Mouse (Mus musculus) midbrain, embryonic 12.5 days (tissue): ENCODE data around the gene Actr5. TPM values are rescaled to one million over a fixed set of nuclear protein-coding genes. Genes with fewer than 3 reads are reported as not detected.
A peak's percentile ranks its signal among the peaks of the same experiment; 100 is the strongest.

Experiments used
- ATAC-seq: fragments of 200-750 bp; cut with Nextera tagmentation; 2 replicates; pipeline ENCODE4 v1.8.0; 2017; ENCODE audit warnings: low read depth, moderate TSS enrichment, moderate library complexity; ENCODE audit not compliant: low FRiP score
- H3K27ac ChIP-seq: fragments of 300-500 bp; sonication (generic); replicated peaks from 2 replicates; pipeline ENCODE4 v1.5.1; 2016; ENCODE audit warnings: mild to moderate bottlenecking
- H3K27me3 ChIP-seq: fragments of 300-500 bp; sonication (generic); 2 replicates; pipeline ENCODE4 v1.6.1; 2016; ENCODE audit warnings: mild to moderate bottlenecking
- H3K36me3 ChIP-seq: fragments of 300-500 bp; sonication (generic); 2 replicates; pipeline ENCODE4 v1.6.1; 2016
- H3K4me1 ChIP-seq: fragments of 300-500 bp; sonication (generic); 2 replicates; pipeline ENCODE4 v1.6.1; 2016
- H3K4me2 ChIP-seq: fragments of 300-500 bp; sonication (generic); replicated peaks from 2 replicates; pipeline ENCODE4 v1.6.1; 2016; ENCODE audit warnings: mild to moderate bottlenecking, moderate library complexity
- H3K4me3 ChIP-seq: fragments of 300-500 bp; sonication (generic); 2 replicates; pipeline ENCODE4 v1.5.1; 2016; ENCODE audit warnings: mild to moderate bottlenecking
- H3K9ac ChIP-seq: fragments of 300-500 bp; sonication (generic); replicated peaks from 2 replicates; pipeline ENCODE4 v1.6.1; 2016; ENCODE audit warnings: mild to moderate bottlenecking, moderate library complexity
- H3K9me3 ChIP-seq: fragments of 300-500 bp; sonication (generic); 2 replicates; pipeline ENCODE4 v1.6.1; 2016; ENCODE audit warnings: mild to moderate bottlenecking
- WGBS: fragments of 180-500 bp; shearing (Covaris S2); methylation state at CpG from one replicate; pipeline ENCODE4 v1.1.7; 2016; 5-methylcytosine and 5-hydroxymethylcytosine counted together
- polyA plus RNA-seq: library from polyadenylated mRNA; unstranded; fragments of >200 nt; fragmentation: Nextera tagmentation; extraction: Ambion mirVana; gene quantifications from 2 replicates; pipeline ENCODE4 v1.2.1, GENCODE M21; 2016

The Actr5 gene
- polyA plus RNA-seq, 1 experiment from 2014 or later: 21.7 TPM

- Histone ChIP-seq H3K9me3 (no peaks in the 10 kb centered on the region), H3K9ac (no peak overlapping the region), H3K27me3 (peaks cover 42% of the 10 kb centered on the region), H3K4me3 (no peak overlapping the region), H3K4me2 (peak overlapping the region; percentile 15; the same call in 1 of the 2 replicates), H3K4me1 (peaks cover 25% of the 10 kb centered on the region), H3K27ac (peak overlapping the region; percentile 52; the same call in 1 of the 2 replicates), H3K36me3 (no peaks in the 10 kb centered on the region)
- WGBS: 29% methylated on average over 15 of the region's 15 CpGs
- ATAC-seq: 0 out of 2 replicates have a peak, but pooled peaks have one; percentile 25
These were observed 22.0 kb upstream of the Actr5 start for GRCm38 (mm10) chr2:158602663-158603062.

DNA sequence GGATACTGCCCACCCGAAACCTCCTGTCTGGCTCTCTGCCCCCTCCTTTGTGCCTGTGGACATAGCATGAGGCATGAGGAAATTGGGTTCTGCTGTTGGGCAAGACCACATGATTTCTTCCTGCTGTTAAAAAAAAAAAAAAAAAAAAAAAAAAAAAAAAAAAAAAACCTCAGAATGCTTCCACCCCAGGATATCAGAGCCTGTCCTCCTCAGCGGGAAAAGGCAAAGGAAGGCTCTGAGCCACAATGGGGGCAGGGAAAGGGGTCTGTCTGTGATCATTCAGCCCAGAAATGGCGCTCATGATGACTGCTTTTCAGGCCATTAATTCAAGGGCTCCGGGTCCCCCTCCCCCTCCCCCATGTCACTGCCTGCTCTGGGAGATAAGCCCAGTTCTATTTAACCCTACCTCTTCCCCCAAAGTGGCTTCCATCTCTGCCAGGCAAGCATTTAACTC lies 18.1 kb upstream of the Actr5 start:
- 6% methylated on average over 4 of the region's 4 CpGs for WGBS
- Histone ChIP-seq H3K4me1 (peaks cover 31% of the 10 kb centered on the region), H3K27ac (peak overlapping the region; percentile 84), H3K9me3 (no peaks in the 10 kb centered on the region), H3K36me3 (no peaks in the 10 kb centered on the region), H3K4me2 (peak overlapping the region; percentile 41), H3K27me3 (peaks cover 68% of the 10 kb centered on the region), H3K4me3 (peak overlapping the region; percentile 21; the same call in 1 of the 2 replicates), H3K9ac (peak overlapping the region; percentile 41; the same call in 1 of the 2 replicates)
- ATAC-seq: peak; percentile 60

DNA sequence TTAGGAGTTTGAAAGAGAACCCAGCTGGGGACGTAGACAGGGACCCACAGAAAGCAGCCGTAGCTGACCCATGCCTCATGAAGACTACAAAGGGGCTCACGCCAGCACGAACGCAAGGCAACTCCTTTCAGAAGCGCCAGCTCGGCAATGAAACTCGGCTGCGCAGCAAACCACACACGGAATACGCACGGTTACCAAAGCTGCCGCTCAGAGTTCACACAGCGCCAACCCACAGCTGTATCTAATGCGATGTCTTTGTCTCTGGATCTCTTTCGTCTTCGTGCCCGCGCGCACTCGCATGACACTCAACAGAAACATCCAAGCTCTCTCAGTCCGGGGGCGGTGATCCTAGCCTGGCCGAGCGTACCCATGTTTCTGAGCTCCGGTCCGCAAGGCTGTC lies 15.0 kb upstream of the Actr5 start:
- under 1% methylated on average over 27 of the region's 27 CpGs for WGBS
- Histone ChIP-seq H3K36me3 (no peaks in the 10 kb centered on the region), H3K4me2 (peak overlapping the region; percentile 41), H3K4me3 (peak overlapping the region; percentile 46), H3K27ac (peak overlapping the region; percentile 83), H3K4me1 (peaks cover 29% of the 10 kb centered on the region), H3K9ac (peak overlapping the region; percentile 68), H3K27me3 (peaks cover 94% of the 10 kb centered on the region), H3K9me3 (no peaks in the 10 kb centered on the region)
- no peak for ATAC-seq

GRCm38 (mm10) chr2:158610488-158611325 lies 14.0 kb upstream of the Actr5 start, which contains the start of gene Slc32a1:
Slc32a1 (plus strand) TSS chr2:158610767.
- H3K9ac ChIP-seq: peak within 1 kb of the TSS; percentile 68
- H3K36me3 ChIP-seq: no peaks in the 10 kb centered on the region
- ATAC-seq: 0 out of 2 replicates have a peak, but pooled peaks have one; percentile 25
- peaks cover 25% of the 10 kb centered on the region for H3K4me1 ChIP-seq
- peak within 1 kb of the TSS; percentile 83 for H3K27ac ChIP-seq
- under 1% methylated on average over 75 of the region's 77 CpGs for WGBS
- peak within 1 kb of the TSS; percentile 41 for H3K4me2 ChIP-seq
- H3K9me3 ChIP-seq: no peaks in the 10 kb centered on the region
- H3K27me3 ChIP-seq: peaks cover 98% of the 10 kb centered on the region
- H3K4me3 ChIP-seq: peak within 1 kb of the TSS; percentile 46

- peak overlapping the region; percentile 36 for H3K4me2 ChIP-seq
- WGBS: under 1% methylated on average over 30 of the region's 30 CpGs
- ATAC-seq: no peak
These were observed 13.4 kb upstream of the Actr5 start for GRCm38 (mm10) chr2:158611326-158611719.

GRCm38 (mm10) chr2:158611726-158612670 lies 12.7 kb upstream of the Actr5 start:
- peak overlapping the region; percentile 36 for H3K4me2 ChIP-seq

More at GRCm38 (mm10) chr2:158611326-158611719, 13.4 kb upstream of the Actr5 start:
- Histone ChIP-seq H3K9ac (peak overlapping the region; percentile 68), H3K4me3 (peak overlapping the region; percentile 46), H3K27ac (peak overlapping the region; percentile 83), H3K4me1 (peaks cover 27% of the 10 kb centered on the region), H3K9me3 (no peaks in the 10 kb centered on the region), H3K27me3 (peaks cover 98% of the 10 kb centered on the region), H3K36me3 (no peaks in the 10 kb centered on the region)

DNA sequence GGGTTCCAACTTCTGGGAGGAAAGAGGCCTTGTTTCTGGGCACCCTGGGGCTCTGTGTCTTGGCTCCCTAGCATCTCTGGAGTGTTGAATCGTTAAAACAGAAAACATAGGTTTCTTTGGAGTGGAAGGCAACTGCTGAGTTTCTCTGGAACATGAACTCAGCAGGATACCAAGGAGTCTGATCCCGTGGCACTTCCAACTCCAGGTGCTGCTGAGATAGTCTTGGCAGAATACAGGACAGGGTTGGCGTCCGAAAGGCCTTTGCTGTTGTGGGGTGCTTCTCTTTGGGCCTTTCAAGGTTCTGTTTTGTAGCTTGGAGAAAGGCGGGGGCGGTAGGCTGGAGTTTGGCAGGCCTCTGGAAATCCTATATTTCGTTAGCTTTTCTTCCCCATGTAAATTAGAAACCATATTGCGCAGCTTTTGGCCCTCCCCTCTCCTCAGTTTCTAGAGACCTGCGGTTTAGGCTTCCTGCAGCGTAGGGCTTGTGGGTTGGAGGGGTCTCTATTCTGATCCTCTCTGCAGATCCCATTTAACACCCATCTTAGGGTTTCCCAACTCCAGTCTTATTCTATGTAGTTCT lies 11.9 kb upstream of the Actr5 start:
- Histone ChIP-seq H3K36me3 (no peaks in the 10 kb centered on the region), H3K27ac (peak overlapping the region; percentile 49; the same call in 1 of the 2 replicates), H3K4me1 (peaks cover 32% of the 10 kb centered on the region), H3K27me3 (peaks cover 100% of the 10 kb centered on the region), H3K4me3 (peak overlapping the region; percentile 46), H3K4me2 (peak overlapping the region; percentile 36), H3K9ac (peak overlapping the region; percentile 68), H3K9me3 (no peaks in the 10 kb centered on the region)
- WGBS: 3% methylated on average over 10 of the region's 10 CpGs
- no peak for ATAC-seq

More at GRCm38 (mm10) chr2:158611726-158612670, 12.7 kb upstream of the Actr5 start:
- 2% methylated on average over 30 of the region's 30 CpGs for WGBS
- Histone ChIP-seq H3K36me3 (no peaks in the 10 kb centered on the region), H3K9ac (peak overlapping the region; percentile 68), H3K9me3 (no peaks in the 10 kb centered on the region), H3K27ac (peak overlapping the region; percentile 83), H3K4me3 (peak overlapping the region; percentile 46), H3K27me3 (peaks cover 100% of the 10 kb centered on the region), H3K4me1 (peaks cover 32% of the 10 kb centered on the region)
- ATAC-seq: no peak

- H3K4me1 ChIP-seq: peaks cover 32% of the 10 kb centered on the region
- no peaks in the 10 kb centered on the region for H3K36me3 ChIP-seq
- 4% methylated on average over 53 of the region's 53 CpGs for WGBS
- peak overlapping the region; percentile 49; the same call in 1 of the 2 replicates for H3K27ac ChIP-seq
- no peaks in the 10 kb centered on the region for H3K9me3 ChIP-seq
- 0 out of 2 replicates have a peak, but pooled peaks have one; percentile 17 for ATAC-seq
- peak overlapping the region; percentile 46 for H3K4me3 ChIP-seq
- H3K9ac ChIP-seq: 0 out of 2 replicates have a peak overlapping the region, but pooled peaks have one; percentile 68
- peak overlapping the region; percentile 36 for H3K4me2 ChIP-seq
- H3K27me3 ChIP-seq: peaks cover 100% of the 10 kb centered on the region
These were observed 10.9 kb upstream of the Actr5 start for GRCm38 (mm10) chr2:158613541-158614417.

DNA sequence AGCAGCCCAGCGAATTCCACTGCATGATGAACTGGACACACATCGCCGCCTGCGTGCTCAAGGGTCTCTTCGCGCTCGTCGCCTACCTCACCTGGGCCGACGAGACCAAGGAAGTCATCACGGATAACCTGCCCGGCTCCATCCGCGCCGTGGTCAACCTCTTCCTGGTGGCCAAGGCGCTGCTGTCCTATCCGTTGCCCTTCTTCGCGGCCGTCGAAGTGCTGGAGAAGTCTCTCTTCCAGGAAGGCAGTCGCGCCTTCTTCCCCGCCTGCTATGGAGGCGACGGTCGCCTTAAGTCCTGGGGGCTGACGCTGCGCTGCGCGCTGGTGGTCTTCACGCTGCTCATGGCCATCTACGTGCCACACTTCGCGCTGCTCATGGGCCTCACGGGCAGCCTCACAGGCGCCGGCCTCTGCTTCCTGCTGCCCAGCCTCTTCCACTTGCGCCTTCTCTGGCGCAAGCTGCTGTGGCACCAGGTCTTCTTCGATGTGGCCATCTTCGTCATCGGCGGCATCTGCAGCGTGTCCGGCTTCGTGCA lies 10.2 kb upstream of the Actr5 start:
- Histone ChIP-seq H3K36me3 (no peaks in the 10 kb centered on the region), H3K4me2 (peak overlapping the region; percentile 36), H3K4me1 (peaks cover 30% of the 10 kb centered on the region), H3K27me3 (peaks cover 100% of the 10 kb centered on the region), H3K4me3 (peak overlapping the region; percentile 46), H3K27ac (peak overlapping the region; percentile 50), H3K9me3 (no peaks in the 10 kb centered on the region), H3K9ac (0 out of 2 replicates have a peak overlapping the region, but pooled peaks have one; percentile 11)
- no peak for ATAC-seq
- WGBS: under 1% methylated on average over 47 of the region's 47 CpGs

DNA sequence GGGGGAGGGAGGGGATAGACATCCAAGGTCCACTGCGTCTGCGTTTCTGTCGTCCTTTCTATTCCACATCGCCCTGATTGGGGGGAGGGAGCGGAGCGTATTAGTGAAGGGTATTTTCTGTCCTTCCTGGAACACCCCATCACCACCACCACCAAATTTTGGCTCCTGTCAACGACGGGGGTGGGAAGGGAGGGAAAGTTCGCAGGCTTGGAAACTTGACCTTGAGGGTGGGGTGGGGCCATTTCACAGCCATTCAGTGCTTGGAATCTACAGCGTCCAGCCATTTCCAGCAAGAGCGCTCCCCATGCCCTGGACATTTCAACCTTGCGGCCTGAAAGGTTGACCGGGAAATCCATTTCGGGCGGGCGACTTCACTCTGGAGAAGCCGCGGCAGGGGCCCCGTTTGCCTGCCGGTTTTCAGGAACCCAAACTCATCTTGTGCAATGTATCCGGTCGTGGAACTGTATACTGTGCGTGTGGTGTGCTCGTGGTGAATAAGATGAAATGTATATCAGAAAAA lies 9.5 kb upstream of the Actr5 start:
- Histone ChIP-seq H3K4me2 (peak overlapping the region; percentile 36), H3K9ac (peak overlapping the region; percentile 11; the same call in 1 of the 2 replicates), H3K36me3 (no peaks in the 10 kb centered on the region), H3K9me3 (no peaks in the 10 kb centered on the region), H3K27ac (peak overlapping the region; percentile 50), H3K4me3 (peak overlapping the region; percentile 46), H3K4me1 (peaks cover 25% of the 10 kb centered on the region), H3K27me3 (peaks cover 97% of the 10 kb centered on the region)
- no peak for ATAC-seq
- 1% methylated on average over 23 of the region's 24 CpGs for WGBS
